Mouse (Mus musculus) MEL (cell line): ENCODE results near the gene Mon1a. TPM values are rescaled to one million over a fixed set of nuclear protein-coding genes. Genes with fewer than 3 reads are reported as not detected.

ENCODE experiments used
- DNase-seq: peaks from one replicate; pipeline ENCODE4 v3.0.0; 2011; ENCODE audit warnings: low read depth, low spot score
- H3K27ac ChIP-seq: 2 replicates; pipeline ENCODE4 v1.5.1; 2012; ENCODE audit warnings: low read depth, mild to moderate bottlenecking, control low read depth, low read length, moderate library complexity; ENCODE audit not compliant: control insufficient read depth
- H3K27me3 ChIP-seq, 2 experiments: fragments of 150-350 bp in 1 of 2; sonication (generic) in 1 of 2; 2 replicates each; pipeline ENCODE4 v1.6.1; 2012; ENCODE audit warnings: low read length in 2 of 2, mild to moderate bottlenecking in 2 of 2, improper control_type of control experiment in 1 of 2, moderate library complexity in 1 of 2; ENCODE audit not compliant: insufficient read depth in 2 of 2, control insufficient read depth in 1 of 2
- H3K36me3 ChIP-seq, 2 experiments: 2 replicates each; pipeline ENCODE4 v1.6.1; 2012 to 2014; ENCODE audit warnings: low read length in 2 of 2, improper control_type of control experiment in 1 of 2, inconsistent platforms in 1 of 2, mild to moderate bottlenecking in 1 of 2; ENCODE audit not compliant: insufficient read depth in 2 of 2, control insufficient read depth in 1 of 2
- H3K4me1 ChIP-seq, 2 experiments: fragments of 150-350 bp in 1 of 2; sonication (generic) in 1 of 2; 2 replicates each; pipeline ENCODE4 v1.6.1; 2012; ENCODE audit warnings: low read length in 2 of 2, improper control_type of control experiment in 1 of 2, mild to moderate bottlenecking in 1 of 2; ENCODE audit not compliant: insufficient read depth in 2 of 2, control insufficient read depth in 1 of 2
- H3K4me3 ChIP-seq, 2 experiments: fragments of 150-350 bp in 1 of 2; sonication (generic) in 1 of 2; 2 replicates each; pipeline ENCODE4 v1.5.1; 2012; ENCODE audit warnings: low read depth in 2 of 2, low read length in 2 of 2, mild to moderate bottlenecking in 2 of 2, moderate library complexity in 2 of 2, control low read depth in 1 of 2, improper control_type of control experiment in 1 of 2; ENCODE audit not compliant: control insufficient read depth in 1 of 2, insufficient read depth in 1 of 2
- H3K79me2 ChIP-seq: 2 replicates; pipeline ENCODE4 v1.6.1; 2012; ENCODE audit warnings: mild to moderate bottlenecking, low read length, moderate library complexity; ENCODE audit not compliant: control insufficient read depth, poor library complexity, insufficient read depth
- H3K9ac ChIP-seq: 2 replicates; pipeline ENCODE4 v1.6.1; 2012; ENCODE audit warnings: low read depth, mild to moderate bottlenecking, control low read depth, low read length, moderate library complexity; ENCODE audit not compliant: control insufficient read depth, poor library complexity, severe bottlenecking
- H3K9me3 ChIP-seq: fragments of 150-350 bp; sonication (generic); replicated peaks from 2 replicates; pipeline ENCODE4 v1.6.1; 2012; ENCODE audit warnings: mild to moderate bottlenecking, low read length, improper control_type of control experiment, moderate library complexity; ENCODE audit not compliant: insufficient read depth
- BHLHE40 ChIP-seq: IDR thresholded peaks from 2 replicates; pipeline ENCODE4 v1.6.1; 2012; ENCODE audit warnings: low read depth, mild to moderate bottlenecking, inconsistent platforms, low read length, improper control_type of control experiment, borderline replicate concordance
- CHD2 ChIP-seq: IDR thresholded peaks from 2 replicates; pipeline ENCODE4 v1.6.1; 2011; ENCODE audit warnings: low read length, improper control_type of control experiment
- CTCF ChIP-seq, 3 experiments: IDR thresholded peaks in 2 of 3; conservative IDR thresholded peaks in 1 of 3; 2 replicates each; pipeline ENCODE4 v1.5.1; 2011 to 2012; ENCODE audit warnings: low read length in 3 of 3, low read depth in 2 of 3, mild to moderate bottlenecking in 2 of 3, improper control_type of control experiment in 1 of 3, inconsistent platforms in 1 of 3, mixed read lengths in 1 of 3, moderate library complexity in 1 of 3; ENCODE audit not compliant: control insufficient read depth in 1 of 3, insufficient read depth in 1 of 3, poor library complexity in 1 of 3, severe bottlenecking in 1 of 3
- E2F4 ChIP-seq: IDR thresholded peaks from 2 replicates; pipeline ENCODE4 v1.6.1; 2011; ENCODE audit warnings: low read depth, low read length, improper control_type of control experiment, borderline replicate concordance
- EP300 ChIP-seq, 2 experiments: IDR thresholded peaks; 2 replicates each; pipeline ENCODE4 v1.6.1; 2011; ENCODE audit warnings: improper control_type of control experiment in 2 of 2, low read length in 2 of 2, low read depth in 1 of 2, mild to moderate bottlenecking in 1 of 2
- ETS1 ChIP-seq: IDR thresholded peaks from 2 replicates; pipeline ENCODE4 v1.6.1; 2012; ENCODE audit warnings: low read depth, mild to moderate bottlenecking, inconsistent platforms, low read length, improper control_type of control experiment, moderate library complexity
- GABPA ChIP-seq: IDR thresholded peaks from 2 replicates; pipeline ENCODE4 v1.6.1; 2012; ENCODE audit warnings: low read depth, mild to moderate bottlenecking, inconsistent platforms, low read length, improper control_type of control experiment, moderate library complexity
- MAX ChIP-seq: IDR thresholded peaks from 2 replicates; pipeline ENCODE4 v1.6.1; 2011; ENCODE audit warnings: low read length, improper control_type of control experiment
- MYB ChIP-seq: IDR thresholded peaks from 2 replicates; pipeline ENCODE4 v1.6.1; 2011; ENCODE audit warnings: mild to moderate bottlenecking, low read depth, low read length, improper control_type of control experiment
- POLR2A ChIP-seq, 2 experiments: IDR thresholded peaks; 2 replicates each; pipeline ENCODE4 v1.6.1; 2011 to 2012; ENCODE audit warnings: low read length in 2 of 2, mild to moderate bottlenecking in 2 of 2, control low read depth in 1 of 2, improper control_type of control experiment in 1 of 2, low read depth in 1 of 2, moderate library complexity in 1 of 2; ENCODE audit not compliant: control insufficient read depth in 1 of 2, insufficient read depth in 1 of 2, poor library complexity in 1 of 2
- POLR2AphosphoS5 ChIP-seq: IDR thresholded peaks from 2 replicates; pipeline ENCODE4 v1.6.1; 2012; ENCODE audit warnings: low read depth, borderline replicate concordance, mild to moderate bottlenecking, inconsistent platforms, low read length, moderate library complexity, mixed read lengths
- SIN3A ChIP-seq: IDR thresholded peaks from 2 replicates; pipeline ENCODE4 v1.6.1; 2012; ENCODE audit warnings: low read length, improper control_type of control experiment, inconsistent platforms
- SMC3 ChIP-seq: IDR thresholded peaks from 2 replicates; pipeline ENCODE4 v1.6.1; 2011; ENCODE audit warnings: low read depth, low read length, improper control_type of control experiment
- TBP ChIP-seq: IDR thresholded peaks from 2 replicates; pipeline ENCODE4 v1.8.0; 2011; ENCODE audit warnings: low read depth, low read length, improper control_type of control experiment
- TCF12 ChIP-seq: IDR thresholded peaks from 2 replicates; pipeline ENCODE4 v1.6.1; 2014; ENCODE audit warnings: low read depth, mild to moderate bottlenecking, inconsistent platforms, low read length, improper control_type of control experiment, moderate library complexity
- UBTF ChIP-seq: IDR thresholded peaks from 2 replicates; pipeline ENCODE4 v1.6.1; 2012; ENCODE audit warnings: low read depth, mild to moderate bottlenecking, inconsistent platforms, low read length, improper control_type of control experiment, moderate library complexity, borderline replicate concordance; ENCODE audit not compliant: insufficient read depth
- USF1 ChIP-seq: IDR thresholded peaks from 2 replicates; pipeline ENCODE4 v1.6.1; 2014; ENCODE audit warnings: low read depth, mild to moderate bottlenecking, inconsistent platforms, low read length, improper control_type of control experiment, moderate library complexity
- USF2 ChIP-seq, 2 experiments: IDR thresholded peaks; 2 replicates each; pipeline ENCODE4 v1.6.1; 2011 to 2012; ENCODE audit warnings: improper control_type of control experiment in 2 of 2, low read length in 2 of 2, borderline replicate concordance in 1 of 2, inconsistent platforms in 1 of 2, low read depth in 1 of 2, mild to moderate bottlenecking in 1 of 2; ENCODE audit not compliant: insufficient read depth in 1 of 2
- ZC3H11A ChIP-seq: IDR thresholded peaks from 2 replicates; pipeline ENCODE4 v1.6.1; 2012; ENCODE audit warnings: low read depth, mild to moderate bottlenecking, inconsistent platforms, low read length, improper control_type of control experiment
- ZKSCAN1 ChIP-seq: IDR thresholded peaks from 2 replicates; pipeline ENCODE4 v1.6.1; 2012; ENCODE audit warnings: low read depth, mild to moderate bottlenecking, inconsistent platforms, low read length, improper control_type of control experiment, moderate library complexity
- ZMIZ1 ChIP-seq: IDR thresholded peaks from 2 replicates; pipeline ENCODE4 v1.6.1; 2012; ENCODE audit warnings: low read depth, mild to moderate bottlenecking, inconsistent platforms, low read length, improper control_type of control experiment, moderate library complexity
- ZNF384 ChIP-seq: IDR thresholded peaks from 2 replicates; pipeline ENCODE4 v1.6.1; 2012; ENCODE audit warnings: low read depth, mild to moderate bottlenecking, inconsistent platforms, low read length, improper control_type of control experiment
- polyA plus RNA-seq, 2 experiments: library from polyadenylated mRNA; stranded (reverse) in 1 of 2; unstranded in 1 of 2; fragments of >175 nt in 1 of 2; fragments of >200 nt in 1 of 2; gene quantifications; 2 replicates each; pipeline versions ENCODE4 v1.2.1 to v1.2.4; 2012; ENCODE audit warnings: low replicate concordance in 2 of 2, low read depth in 1 of 2; ENCODE audit not compliant: insufficient read length in 2 of 2, insufficient read depth in 1 of 2, missing spikeins in 1 of 2
- total RNA-seq: library from RNA; depleted of rRNA; stranded (reverse); fragments of 300-350 nt; gene quantifications from 2 replicates; pipeline ENCODE4 v1.2.3, GENCODE M21; 2012

Mon1a gene
- total and polyA plus RNA-seq, 3 experiments = 11.5 to 13.5 TPM; not detected in 1

- TF ChIP-seq SIN3A = peak; percentile 83
- peak; percentile 73 to 94 for TF ChIP-seq POLR2A (IDR thresholded peaks at IDR 0.05; ENCODE audit: control insufficient read depth in 1 of 2, insufficient read depth in 1 of 2, low read depth in 1 of 2, low read length in 2 of 2, poor library complexity in 1 of 2)
- no peak; the same call in 1 of the 2 replicates for TF ChIP-seq POLR2AphosphoS5
- no peak for TF ChIP-seq E2F4
- TF ChIP-seq CHD2 = no peak
- no peak for TF ChIP-seq SMC3
- no peak for TF ChIP-seq USF2 (IDR thresholded peaks at IDR 0.05; ENCODE audit: borderline replicate concordance in 1 of 2, insufficient read depth in 1 of 2, low read depth in 1 of 2, low read length in 2 of 2)
- TF ChIP-seq ZNF384 = no peak
- TF ChIP-seq GABPA = no peak
- peak; percentile 98 for TF ChIP-seq MYB
- TF ChIP-seq TCF12 = peak; percentile 79
- no peak for TF ChIP-seq UBTF
- no peak for TF ChIP-seq ZKSCAN1
- no peak for TF ChIP-seq ZC3H11A
- TF ChIP-seq CTCF (IDR thresholded peaks at IDR 0.05 in 2 of 3, conservative IDR thresholded peaks at IDR 0.05 in 1 of 3; ENCODE audit: control insufficient read depth in 1 of 3, insufficient read depth in 1 of 3, low read depth in 2 of 3, low read length in 3 of 3, poor library complexity in 1 of 3, severe bottlenecking in 1 of 3) = no peak
- TF ChIP-seq USF1 = no peak
- TF ChIP-seq MAX = peak; percentile 52; the same call in 1 of the 2 replicates
- TF ChIP-seq EP300 (IDR thresholded peaks at IDR 0.05; ENCODE audit: low read depth in 1 of 2, low read length in 2 of 2) = peak; percentile 64 to 91
Observed at GRCm38 (mm10) chr9:107914764-107915420, 26.9 kb downstream of the Mon1a start (continued).

GRCm38 (mm10) chr9:107917895-107918608, 30.1 kb downstream of the Mon1a start:
- Histone ChIP-seq H3K9me3 (no peaks in the 10 kb centered on the region), H3K36me3 (peaks cover 8 to 12% of the 10 kb centered on the region in 2 experiments), H3K4me1 (peaks cover 7 to 21% of the 10 kb centered on the region in 2 experiments), H3K79me2 (peaks cover 14% of the 10 kb centered on the region), H3K4me3 (no peak overlapping the region), H3K27ac (no peak overlapping the region), H3K27me3 (no peaks in the 10 kb centered on the region), H3K9ac (no peak overlapping the region)
- TF ChIP-seq ZMIZ1 = no peak
- no peak for TF ChIP-seq POLR2A (IDR thresholded peaks at IDR 0.05; ENCODE audit: control insufficient read depth in 1 of 2, insufficient read depth in 1 of 2, low read depth in 1 of 2, low read length in 2 of 2, poor library complexity in 1 of 2)
- no peak for TF ChIP-seq BHLHE40
- TF ChIP-seq UBTF = no peak
- TF ChIP-seq SMC3 = no peak
- no peak for TF ChIP-seq TBP
- no peak for TF ChIP-seq TCF12
- TF ChIP-seq ZC3H11A = no peak
- no peak for TF ChIP-seq E2F4
- no peak for TF ChIP-seq ETS1
- no peak for TF ChIP-seq POLR2AphosphoS5
- DNase-seq = no peak
